Mouse (Mus musculus): ENCODE results near the gene Dock3. TPM values are rescaled to one million over a fixed set of nuclear protein-coding genes. Genes with fewer than 3 reads are reported as not detected.

The Dock3 gene
- polyA plus RNA-seq, 1 experiment from 2014 or later = 1.0 TPM

DNA sequence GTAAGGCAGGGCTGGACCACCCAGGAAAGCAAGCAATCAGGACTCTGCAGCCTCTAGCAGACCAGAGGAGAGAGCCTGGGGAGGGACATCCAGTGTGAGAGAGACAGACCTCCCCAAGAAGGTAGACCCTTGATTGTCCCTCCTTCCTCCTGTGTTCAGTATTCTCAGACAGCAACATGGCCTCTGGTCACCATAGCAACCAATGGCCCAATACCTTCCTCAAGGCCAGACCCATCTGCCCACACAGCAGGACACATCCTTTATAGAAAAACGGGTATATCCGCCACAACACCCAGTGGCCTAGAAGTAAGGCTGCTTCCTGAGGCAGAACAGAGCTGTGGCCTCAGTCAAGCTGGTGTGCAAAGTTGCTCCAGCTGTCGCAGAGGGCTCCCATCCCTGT is 23.9 kb upstream of the Dock3 start:
- Histone ChIP-seq H3K4me3 (replicated peaks) (no peak overlapping the region), H3K4me2 (no peak overlapping the region), H3K9ac (replicated peaks) (no peak overlapping the region), H3K27me3 (no peaks in the 10 kb centered on the region), H3K36me3 (no peaks in the 10 kb centered on the region), H3K9me3 (no peaks in the 10 kb centered on the region), H3K4me1 (replicated peaks) (peaks cover 6% of the 10 kb centered on the region), H3K27ac (no peak overlapping the region)
- no peak for ATAC-seq (ENCODE audit: insufficient number of reproducible peaks, insufficient read depth, low FRiP score, low TSS enrichment, low read depth)
- 32% methylated on average over 3 of the region's 3 CpGs for WGBS

DNA sequence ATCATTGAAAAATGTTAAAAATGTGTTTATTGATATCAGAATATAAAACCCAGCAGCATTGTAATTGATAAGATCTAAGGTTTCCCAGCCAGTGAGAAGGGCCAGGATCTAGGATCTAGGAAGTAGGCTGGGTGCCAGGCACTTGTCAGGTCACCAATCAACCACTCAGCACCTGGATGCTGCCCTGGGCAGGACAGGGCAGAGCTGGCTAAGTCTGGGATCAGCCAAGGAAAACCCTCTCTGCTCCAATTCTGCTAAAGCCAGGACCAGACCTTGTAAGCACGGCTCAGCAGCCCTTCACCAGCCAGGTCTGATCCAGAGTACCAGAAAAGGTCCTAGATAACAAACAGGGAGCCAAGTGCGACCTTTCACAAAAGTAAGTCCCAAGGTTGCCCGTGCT is 23.2 kb upstream of the Dock3 start:
- Histone ChIP-seq H3K27me3 (no peaks in the 10 kb centered on the region; the same call in 1 of the 2 replicates), H3K4me1 (replicated peaks) (peaks cover 6% of the 10 kb centered on the region), H3K4me2 (no peak overlapping the region), H3K36me3 (no peaks in the 10 kb centered on the region), H3K27ac (no peak overlapping the region), H3K9ac (replicated peaks) (no peak overlapping the region), H3K4me3 (replicated peaks) (no peak overlapping the region), H3K9me3 (no peaks in the 10 kb centered on the region)
- no peak for ATAC-seq (ENCODE audit: insufficient number of reproducible peaks, insufficient read depth, low FRiP score, low TSS enrichment, low read depth)
- 78% methylated on average over 3 of the region's 3 CpGs for WGBS

DNA sequence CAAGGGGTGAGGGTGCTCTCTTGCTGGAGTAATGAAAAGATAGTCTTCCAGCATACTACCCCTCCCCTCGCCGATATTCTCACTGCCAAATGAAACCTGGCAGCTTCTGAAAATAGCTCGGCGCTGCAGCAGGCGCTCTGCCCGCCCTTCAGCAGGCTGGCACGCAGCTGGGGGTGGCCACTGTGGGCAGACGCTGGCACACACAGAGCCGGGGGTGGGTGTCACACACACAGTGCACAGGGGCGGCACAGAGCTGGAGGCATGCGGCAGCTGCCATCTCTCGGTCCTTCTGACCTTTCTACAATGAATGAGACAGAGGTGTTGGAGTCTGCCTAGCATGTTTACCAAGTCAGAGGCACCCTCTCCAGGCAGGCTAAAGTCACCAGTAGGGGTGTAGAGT is 22.8 kb upstream of the Dock3 start:
- no peaks in the 10 kb centered on the region for H3K9me3 ChIP-seq
- H3K36me3 ChIP-seq = no peaks in the 10 kb centered on the region
- no peak overlapping the region for H3K4me3 ChIP-seq (replicated peaks)
- H3K4me2 ChIP-seq = no peak overlapping the region
- peaks cover 6% of the 10 kb centered on the region for H3K4me1 ChIP-seq (replicated peaks)
- no peak overlapping the region for H3K9ac ChIP-seq (replicated peaks)
- WGBS = 83% methylated on average over 12 of the region's 12 CpGs
- no peak for ATAC-seq (ENCODE audit: insufficient number of reproducible peaks, insufficient read depth, low FRiP score, low TSS enrichment, low read depth)
- H3K27ac ChIP-seq = no peak overlapping the region
- no peaks in the 10 kb centered on the region; the same call in 1 of the 2 replicates for H3K27me3 ChIP-seq

DNA sequence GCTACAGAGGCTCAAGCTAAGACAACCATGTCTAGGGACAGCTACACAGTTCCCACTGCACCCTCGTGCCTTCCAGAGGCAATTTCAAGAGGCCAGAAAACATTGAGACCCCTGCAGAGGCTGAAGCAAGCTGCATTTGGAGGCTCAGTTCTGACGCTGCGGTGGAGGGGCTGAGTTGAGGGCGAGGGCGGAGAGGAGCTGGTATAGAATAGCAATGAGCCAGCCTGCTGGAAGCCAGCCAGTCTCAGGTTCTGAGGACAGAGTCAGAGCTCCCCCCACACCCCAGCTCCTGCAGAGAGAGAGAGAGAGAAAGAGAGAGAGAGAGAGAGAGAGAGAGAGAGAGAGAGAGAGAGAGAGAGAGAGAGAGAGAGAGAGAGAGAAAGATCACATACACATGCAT is 20.5 kb upstream of the Dock3 start:
- H3K4me2 ChIP-seq = no peak overlapping the region
- H3K4me1 ChIP-seq (replicated peaks) = peaks cover 6% of the 10 kb centered on the region
- no peak for ATAC-seq (ENCODE audit: insufficient number of reproducible peaks, insufficient read depth, low FRiP score, low TSS enrichment, low read depth)
- no peak overlapping the region for H3K9ac ChIP-seq (replicated peaks)
- no peaks in the 10 kb centered on the region; the same call in 1 of the 2 replicates for H3K27me3 ChIP-seq
- H3K4me3 ChIP-seq (replicated peaks) = no peak overlapping the region
- no peak overlapping the region for H3K27ac ChIP-seq
- H3K9me3 ChIP-seq = no peaks in the 10 kb centered on the region
- no peaks in the 10 kb centered on the region for H3K36me3 ChIP-seq
- 26% methylated on average over 5 of the region's 5 CpGs for WGBS

DNA sequence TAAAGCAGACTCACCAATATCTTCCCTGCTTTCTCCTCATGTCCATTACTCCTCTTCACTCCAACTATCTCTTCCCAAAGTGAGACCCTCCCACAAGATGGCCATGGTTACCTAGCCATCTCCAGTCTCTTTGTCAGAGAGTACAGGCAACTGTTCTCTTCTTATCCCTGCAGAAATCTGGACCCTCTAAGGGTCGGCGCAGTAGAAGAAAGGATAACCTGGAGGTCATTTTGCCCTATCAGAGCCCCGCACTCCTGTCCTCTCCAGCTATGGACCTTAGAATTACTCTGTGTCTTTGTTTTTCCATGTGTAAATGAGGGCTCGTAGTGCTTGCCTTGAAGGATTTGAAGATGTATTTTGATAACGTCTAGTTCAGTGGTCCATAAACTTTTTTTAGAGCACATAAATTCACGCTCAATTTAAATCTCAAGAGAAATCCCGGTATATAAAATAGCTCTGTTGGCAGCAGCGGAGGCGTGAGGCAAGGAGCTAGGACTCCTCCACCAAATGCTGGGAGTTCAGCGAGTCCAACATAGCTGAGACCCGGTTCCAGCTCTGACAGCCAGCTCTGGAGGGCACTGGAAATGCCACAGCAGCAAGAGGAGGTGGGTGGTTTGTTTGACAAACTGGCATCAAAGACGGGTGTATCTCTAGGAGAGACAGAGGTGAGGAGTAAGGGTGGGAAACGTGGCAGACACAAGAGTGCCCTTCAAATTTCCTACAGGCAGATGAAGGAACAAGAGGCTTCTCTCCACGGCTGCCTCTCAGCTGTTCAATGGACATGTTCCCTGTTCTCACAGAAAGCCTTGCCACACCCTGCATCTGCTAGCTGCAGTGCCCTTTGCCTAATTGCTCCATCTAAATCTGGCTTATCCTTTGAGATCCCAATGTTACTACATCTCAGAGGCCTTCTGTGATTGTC is 19.0 kb upstream of the Dock3 start:
- no peaks in the 10 kb centered on the region for H3K36me3 ChIP-seq
- H3K4me3 ChIP-seq (replicated peaks) = no peak overlapping the region
- peaks cover 4% of the 10 kb centered on the region for H3K4me1 ChIP-seq (replicated peaks)
- H3K27ac ChIP-seq = no peak overlapping the region
- no peak overlapping the region for H3K4me2 ChIP-seq
- no peak for ATAC-seq (ENCODE audit: insufficient number of reproducible peaks, insufficient read depth, low FRiP score, low TSS enrichment, low read depth)
- H3K27me3 ChIP-seq = no peaks in the 10 kb centered on the region; the same call in 1 of the 2 replicates
- no peak overlapping the region for H3K9ac ChIP-seq (replicated peaks)
- H3K9me3 ChIP-seq = no peaks in the 10 kb centered on the region
- WGBS = 82% methylated on average over 14 of the region's 14 CpGs

DNA sequence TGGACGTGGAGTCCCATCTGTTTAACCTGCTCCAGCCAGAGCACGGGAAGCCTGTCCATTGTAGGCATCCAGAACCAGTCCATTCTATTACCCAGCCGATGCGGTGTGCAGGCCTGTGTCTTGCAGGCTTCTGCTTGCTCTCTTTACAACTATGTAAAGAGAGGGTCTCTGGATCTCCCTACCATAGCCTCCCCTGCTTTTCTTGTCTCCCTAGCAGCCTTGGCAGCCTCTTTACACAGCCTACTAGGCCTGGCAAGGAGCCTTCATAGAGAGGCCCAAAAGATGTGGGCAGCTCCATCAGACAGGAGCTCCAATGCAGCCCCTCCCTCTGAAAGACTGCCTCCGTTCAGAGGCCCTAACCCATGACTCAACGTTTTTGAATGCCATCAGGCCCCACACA is 17.4 kb upstream of the Dock3 start:
- no peak overlapping the region for H3K9ac ChIP-seq (replicated peaks)
- H3K9me3 ChIP-seq = no peaks in the 10 kb centered on the region
- no peak for ATAC-seq (ENCODE audit: insufficient number of reproducible peaks, insufficient read depth, low FRiP score, low TSS enrichment, low read depth)
- 74% methylated on average over 6 of the region's 6 CpGs for WGBS
- H3K27me3 ChIP-seq = no peaks in the 10 kb centered on the region; the same call in 1 of the 2 replicates
- no peaks in the 10 kb centered on the region for H3K4me1 ChIP-seq (replicated peaks)
- no peak overlapping the region for H3K4me3 ChIP-seq (replicated peaks)
- no peaks in the 10 kb centered on the region for H3K36me3 ChIP-seq
- H3K4me2 ChIP-seq = no peak overlapping the region
- no peak overlapping the region for H3K27ac ChIP-seq

DNA sequence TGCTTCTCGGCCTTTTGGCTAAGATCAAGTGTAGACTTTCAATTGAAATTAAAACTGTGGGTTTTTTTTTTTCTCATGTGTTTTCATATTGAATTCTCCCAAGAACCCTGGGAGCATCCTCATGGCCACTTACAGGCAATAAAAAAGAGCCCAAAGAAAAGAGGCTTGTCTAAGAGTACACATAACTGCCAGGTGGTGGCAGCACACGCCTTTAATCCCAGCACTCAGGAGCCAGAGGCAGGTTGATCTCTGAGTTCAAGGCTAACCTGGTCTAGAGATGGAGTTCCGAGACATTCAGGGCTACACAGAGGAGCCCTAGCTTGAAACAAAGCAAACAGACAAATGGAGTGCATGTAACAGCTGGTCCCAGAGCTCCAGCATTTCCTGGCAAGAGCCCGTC is 14.5 kb upstream of the Dock3 start:
- H3K4me2 ChIP-seq = no peak overlapping the region
- H3K9me3 ChIP-seq = no peaks in the 10 kb centered on the region
- H3K4me1 ChIP-seq (replicated peaks) = no peaks in the 10 kb centered on the region
- no peaks in the 10 kb centered on the region for H3K36me3 ChIP-seq
- H3K4me3 ChIP-seq (replicated peaks) = no peak overlapping the region
- no peak for ATAC-seq (ENCODE audit: insufficient number of reproducible peaks, insufficient read depth, low FRiP score, low TSS enrichment, low read depth)
- 60% methylated on average over 4 of the region's 4 CpGs for WGBS
- no peak overlapping the region for H3K9ac ChIP-seq (replicated peaks)
- H3K27ac ChIP-seq = no peak overlapping the region
- H3K27me3 ChIP-seq = no peaks in the 10 kb centered on the region; the same call in 1 of the 2 replicates

DNA sequence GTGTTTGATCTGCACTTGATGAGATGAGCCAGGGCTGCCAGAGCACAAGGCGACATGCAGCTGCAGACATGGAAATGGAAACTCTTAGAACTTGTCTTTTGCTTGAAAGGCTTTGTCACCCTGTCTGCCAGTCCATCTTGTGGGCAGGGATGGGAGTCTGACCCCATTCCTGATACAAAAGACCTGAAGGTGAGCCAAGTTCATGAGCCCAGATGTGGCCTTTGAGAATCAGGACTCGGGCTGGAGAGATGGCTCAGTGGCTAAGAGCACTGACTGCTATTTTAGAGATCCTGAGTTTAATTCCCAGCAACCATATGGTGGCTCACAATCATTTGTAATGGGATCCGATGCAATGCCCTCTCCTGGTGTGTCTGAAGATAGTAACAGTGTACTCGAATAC is 13.6 kb upstream of the Dock3 start:
- 86% methylated on average over 4 of the region's 4 CpGs for WGBS
- Histone ChIP-seq H3K4me1 (replicated peaks) (no peaks in the 10 kb centered on the region), H3K27me3 (no peaks in the 10 kb centered on the region; the same call in 1 of the 2 replicates), H3K27ac (no peak overlapping the region), H3K4me2 (no peak overlapping the region), H3K9ac (replicated peaks) (no peak overlapping the region), H3K4me3 (replicated peaks) (no peak overlapping the region), H3K9me3 (no peaks in the 10 kb centered on the region), H3K36me3 (no peaks in the 10 kb centered on the region)
- no peak for ATAC-seq (ENCODE audit: insufficient number of reproducible peaks, insufficient read depth, low FRiP score, low TSS enrichment, low read depth)

DNA sequence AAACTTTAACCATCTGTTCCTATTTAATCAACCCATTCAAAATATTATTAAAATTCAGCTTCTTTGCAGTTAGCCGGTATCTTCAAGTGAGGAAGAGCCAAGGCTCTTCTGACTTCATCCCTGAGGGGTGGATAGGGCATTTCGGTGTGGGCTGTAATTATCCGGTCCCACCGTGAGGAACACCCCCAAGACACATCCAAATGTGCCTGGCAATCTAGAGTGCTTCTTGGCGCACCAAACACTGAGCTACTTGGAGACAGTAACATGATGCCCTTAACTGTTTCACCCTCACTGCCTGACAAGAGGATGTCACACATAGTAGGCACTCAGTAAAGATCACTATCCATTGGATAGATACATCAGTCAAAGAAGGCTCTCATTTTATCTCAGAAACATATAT is 4.4 kb upstream of the Dock3 start:
- Histone ChIP-seq H3K4me3 (replicated peaks) (no peak overlapping the region), H3K27me3 (peaks cover 80% of the 10 kb centered on the region), H3K36me3 (no peaks in the 10 kb centered on the region), H3K9me3 (no peaks in the 10 kb centered on the region), H3K9ac (replicated peaks) (no peak overlapping the region), H3K4me1 (replicated peaks) (peaks cover 3% of the 10 kb centered on the region), H3K4me2 (no peak overlapping the region), H3K27ac (no peak overlapping the region)
- ATAC-seq (ENCODE audit: insufficient number of reproducible peaks, insufficient read depth, low FRiP score, low TSS enrichment, low read depth) = no peak
- 58% methylated on average over 5 of the region's 5 CpGs for WGBS

DNA sequence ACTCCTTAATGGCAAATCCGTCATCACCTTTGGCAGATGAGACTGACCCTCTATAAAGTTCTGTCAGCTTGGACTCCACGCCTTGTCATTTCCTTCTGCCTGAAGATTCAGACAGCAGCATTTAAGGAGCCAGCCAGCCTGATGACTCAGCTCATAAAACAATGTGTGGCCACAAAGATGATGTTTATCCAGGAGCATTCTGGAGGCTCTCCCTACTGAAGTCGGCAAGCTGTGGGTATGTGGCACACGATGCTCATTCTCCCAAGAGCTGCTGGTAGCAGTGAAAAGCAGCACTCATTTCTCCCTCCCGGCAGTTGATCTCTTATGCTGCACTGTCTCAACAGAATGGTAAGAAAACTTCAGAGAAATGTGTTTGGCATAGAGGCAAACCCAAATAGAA is 3.6 kb upstream of the Dock3 start:
- no peak for ATAC-seq (ENCODE audit: insufficient number of reproducible peaks, insufficient read depth, low FRiP score, low TSS enrichment, low read depth)

DNA sequence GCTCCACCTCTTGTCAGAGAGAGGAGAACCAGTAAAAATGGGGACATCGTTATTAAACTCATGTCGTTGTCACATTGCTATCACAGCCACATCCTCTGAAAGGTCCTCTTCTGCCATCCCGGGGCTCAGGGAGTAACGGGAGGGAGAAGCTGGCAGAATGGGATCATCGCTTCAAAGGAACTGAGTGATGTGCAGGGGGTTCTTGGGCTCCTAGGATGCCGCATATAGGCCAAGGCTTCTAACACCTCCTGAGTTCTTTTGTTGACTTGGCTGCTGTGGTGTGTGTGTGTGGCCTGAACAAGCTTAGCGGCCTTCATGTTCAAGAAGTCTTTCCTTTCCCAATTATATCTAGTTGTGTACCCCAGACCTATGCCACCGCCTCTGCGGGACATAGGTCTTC is 431 bp upstream of the Dock3 start:
- WGBS = 26% methylated on average over 9 of the region's 9 CpGs
- Histone ChIP-seq H3K27ac (no peak overlapping the region), H3K36me3 (no peaks in the 10 kb centered on the region), H3K27me3 (peaks cover 81% of the 10 kb centered on the region), H3K4me3 (replicated peaks) (peak overlapping the region; percentile 62), H3K9ac (replicated peaks) (peak overlapping the region; percentile 56; the same call in 1 of the 2 replicates), H3K4me2 (peak overlapping the region; percentile 99), H3K9me3 (no peaks in the 10 kb centered on the region), H3K4me1 (replicated peaks) (peaks cover 6% of the 10 kb centered on the region)
- no peak for ATAC-seq (ENCODE audit: insufficient number of reproducible peaks, insufficient read depth, low FRiP score, low TSS enrichment, low read depth)

More for the DNA sequence above, 3.6 kb upstream of the Dock3 start:
- Histone ChIP-seq H3K27ac (no peak overlapping the region), H3K36me3 (no peaks in the 10 kb centered on the region), H3K27me3 (peaks cover 84% of the 10 kb centered on the region), H3K4me2 (no peak overlapping the region), H3K4me1 (replicated peaks) (peaks cover 6% of the 10 kb centered on the region), H3K4me3 (replicated peaks) (no peak overlapping the region), H3K9me3 (no peaks in the 10 kb centered on the region), H3K9ac (replicated peaks) (no peak overlapping the region)
- 48% methylated on average over 5 of the region's 5 CpGs for WGBS

All from limb, embryonic 12.5 days (tissue).